Mouse (Mus musculus): Measurements from ENCODE around the gene Nlrp4e. TPM values are rescaled to one million over a fixed set of nuclear protein-coding genes. Genes with fewer than 3 reads are reported as not detected.
"Not testable (repeated sequence)": the region's sequence is repeated elsewhere in the genome, so short reads cannot be mapped to it uniquely, and the experiment has no call there.

The Nlrp4e gene
- polyA plus RNA-seq (2015; fragmentation: Nextera tagmentation; extraction: Ambion mirVana) = not detected in 2 replicates

DNA sequence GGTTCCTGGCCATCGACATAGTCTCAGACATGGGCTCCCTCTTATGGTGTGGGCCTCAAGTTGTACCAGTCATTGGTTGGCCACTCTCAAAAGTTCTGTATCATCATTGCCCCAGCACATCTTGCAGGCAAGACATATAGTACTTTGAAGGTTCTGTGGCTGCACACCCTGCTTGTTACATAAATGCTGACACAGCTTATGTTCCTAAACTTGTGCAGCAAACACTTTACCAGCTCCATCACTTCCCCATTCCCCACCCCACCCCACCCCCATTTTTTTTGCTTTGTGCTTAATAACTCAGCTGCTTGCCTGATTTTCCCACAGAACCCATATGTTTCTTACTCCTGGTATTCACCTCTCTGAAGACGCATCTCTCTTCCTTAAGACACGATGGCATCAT lies at the start of gene Nlrp4e:
Gene Nlrp4e, plus strand, starts transcription at position 301 of the 400 bp plus-strand sequence.
- not testable (repeated sequence) for H3K9me3 ChIP-seq (ENCODE audit: low read length); H3K9ac ChIP-seq (replicated peaks; ENCODE audit: low read length); H3K4me1 ChIP-seq (ENCODE audit: insufficient read depth, low read length); H3K4me2 ChIP-seq (replicated peaks; ENCODE audit: low read depth, low read length); H3K36me3 ChIP-seq (ENCODE audit: insufficient read depth, low read length); H3K27ac ChIP-seq (ENCODE audit: low read length); H3K27me3 ChIP-seq (ENCODE audit: insufficient read depth, low read length); ATAC-seq (ENCODE audit: low FRiP score, low TSS enrichment); H3K4me3 ChIP-seq (ENCODE audit: low read length)
- WGBS = 83% methylated on average over 3 of the region's 3 CpGs

DNA sequence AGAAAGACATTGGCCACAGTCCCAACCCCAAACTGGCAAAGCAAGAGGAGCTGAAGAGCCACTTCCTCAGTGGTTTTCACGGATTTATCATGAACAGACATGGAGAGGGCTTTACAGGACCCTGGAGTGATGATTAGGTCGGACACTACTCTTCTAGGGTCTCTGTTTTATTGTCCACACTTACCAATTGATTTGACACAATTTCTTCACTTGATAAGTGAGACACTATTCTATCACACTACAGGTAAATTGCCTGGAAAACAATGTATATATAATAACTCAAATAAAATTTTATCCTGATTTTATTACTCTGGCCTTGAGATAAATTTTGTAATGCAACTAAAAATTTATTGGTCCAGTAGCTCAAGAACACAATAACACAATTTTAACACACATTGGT lies 49.4 kb upstream of the Nlrp4e start, which contains the start of gene Vmn1r166:
Gene Vmn1r166, minus strand, starts transcription at position 101 of the 400 bp plus-strand sequence.
- H3K4me1 ChIP-seq (ENCODE audit: insufficient read depth, low read length); H3K4me2 ChIP-seq (replicated peaks; ENCODE audit: low read depth, low read length); H3K27ac ChIP-seq (ENCODE audit: low read length); H3K27me3 ChIP-seq (ENCODE audit: insufficient read depth, low read length); H3K4me3 ChIP-seq (ENCODE audit: low read length); H3K36me3 ChIP-seq (ENCODE audit: insufficient read depth, low read length); H3K9me3 ChIP-seq (ENCODE audit: low read length); ATAC-seq (ENCODE audit: low FRiP score, low TSS enrichment); H3K9ac ChIP-seq (replicated peaks; ENCODE audit: low read length): not testable (repeated sequence)
- no CpG with 5 or more reads among the region's 2 CpGs for WGBS

DNA sequence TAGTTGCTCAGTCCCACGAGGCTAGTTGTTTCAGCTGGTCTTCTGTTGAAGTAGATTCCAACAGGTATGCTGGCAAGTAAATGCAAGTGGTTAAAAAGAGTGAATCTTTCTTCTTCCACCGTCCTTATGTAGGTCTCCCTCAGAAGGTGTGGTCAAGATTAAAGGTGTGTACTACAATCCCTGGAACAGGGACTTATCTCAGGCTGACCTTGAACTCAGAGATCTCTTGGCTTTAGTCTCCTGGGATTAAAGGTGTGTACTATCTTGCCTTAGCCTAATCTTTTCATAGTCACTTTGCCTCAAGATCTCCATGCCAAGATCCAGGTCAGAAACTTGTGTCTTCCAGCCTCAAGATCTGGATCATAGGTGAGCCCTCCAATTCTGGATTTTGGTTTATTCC lies 22.2 kb upstream of the Nlrp4e start, which contains the start of gene Gm6902:
Gene Gm6902, minus strand, starts transcription at position 101 of the 400 bp plus-strand sequence.
- not testable (repeated sequence) for H3K9me3 ChIP-seq (ENCODE audit: low read length); H3K9ac ChIP-seq (replicated peaks; ENCODE audit: low read length); H3K4me3 ChIP-seq (ENCODE audit: low read length); H3K4me1 ChIP-seq (ENCODE audit: insufficient read depth, low read length); H3K36me3 ChIP-seq (ENCODE audit: insufficient read depth, low read length); ATAC-seq (ENCODE audit: low FRiP score, low TSS enrichment); H3K27me3 ChIP-seq (ENCODE audit: insufficient read depth, low read length); H3K27ac ChIP-seq (ENCODE audit: low read length); H3K4me2 ChIP-seq (replicated peaks; ENCODE audit: low read depth, low read length)
- WGBS = no CpG with 5 or more reads among the region's 2 CpGs

DNA sequence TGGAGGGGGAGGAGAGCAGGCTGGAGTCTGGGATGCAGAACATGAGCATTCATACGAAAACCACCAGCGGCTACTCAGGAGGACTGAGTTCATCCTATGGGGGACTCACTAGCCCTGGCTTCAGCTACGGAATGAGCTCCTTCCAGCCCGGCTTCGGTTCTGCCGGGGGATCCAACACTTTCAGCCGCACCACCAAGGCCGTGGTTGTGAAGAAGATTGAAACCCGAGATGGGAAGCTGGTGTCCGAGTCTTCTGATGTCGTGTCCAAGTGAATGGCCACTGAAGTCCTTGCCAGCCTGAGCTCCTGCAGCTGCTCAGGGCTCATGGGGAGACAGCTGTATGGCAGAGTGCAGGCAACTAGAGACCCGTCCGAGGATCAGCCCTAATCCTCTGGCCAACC lies 57.3 kb downstream of the Nlrp4e start:
- H3K4me1 ChIP-seq (ENCODE audit: insufficient read depth, low read length); H3K9ac ChIP-seq (replicated peaks; ENCODE audit: low read length); H3K4me3 ChIP-seq (ENCODE audit: low read length); H3K36me3 ChIP-seq (ENCODE audit: insufficient read depth, low read length); H3K27ac ChIP-seq (ENCODE audit: low read length); H3K4me2 ChIP-seq (replicated peaks; ENCODE audit: low read depth, low read length); ATAC-seq (ENCODE audit: low FRiP score, low TSS enrichment); H3K27me3 ChIP-seq (ENCODE audit: insufficient read depth, low read length): not testable (repeated sequence)
- peaks cover 24% of the 10 kb centered on the region for H3K9me3 ChIP-seq (ENCODE audit: low read length)
- 91% methylated on average over 11 of the region's 13 CpGs for WGBS

DNA sequence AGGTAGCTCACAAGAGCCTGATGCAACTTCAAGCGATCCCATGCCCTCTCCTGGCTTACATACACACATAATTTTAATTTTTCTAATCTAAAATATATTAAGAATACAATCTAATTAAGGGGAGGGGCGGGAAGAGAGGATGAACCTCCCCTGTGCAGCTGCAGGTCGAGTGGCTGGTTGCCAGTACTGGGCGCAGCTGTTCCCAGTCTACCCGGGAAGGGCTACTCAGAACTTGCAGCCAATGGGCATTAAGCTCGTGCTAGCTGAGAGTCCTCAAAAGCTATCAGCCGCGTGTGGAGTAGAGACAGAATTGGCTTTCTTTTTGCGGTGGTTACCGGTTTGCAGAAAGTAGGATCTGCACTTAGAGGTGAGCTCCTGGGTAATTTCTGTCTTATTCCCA lies 84.6 kb downstream of the Nlrp4e start, which contains the start of gene Nlrp5:
Gene Nlrp5, plus strand, starts transcription at position 301 of the 400 bp plus-strand sequence.
- WGBS = 69% methylated on average over 10 of the region's 10 CpGs
- no peaks in the 10 kb centered on the region for H3K4me1 ChIP-seq (ENCODE audit: insufficient read depth, low read length)

More for the DNA sequence above, 84.6 kb downstream of the Nlrp4e start, which contains the start of gene Nlrp5:
- Histone ChIP-seq H3K9me3 (ENCODE audit: low read length) (peaks cover 36% of the 10 kb centered on the region), H3K27ac (ENCODE audit: low read length) (no peak within 1 kb of the TSS), H3K4me2 (replicated peaks; ENCODE audit: low read depth, low read length) (no peak within 1 kb of the TSS), H3K9ac (replicated peaks; ENCODE audit: low read length) (no peak within 1 kb of the TSS), H3K27me3 (ENCODE audit: insufficient read depth, low read length) (no peaks in the 10 kb centered on the region), H3K4me3 (ENCODE audit: low read length) (no peak within 1 kb of the TSS), H3K36me3 (ENCODE audit: insufficient read depth, low read length) (no peaks in the 10 kb centered on the region)
- ATAC-seq (ENCODE audit: low FRiP score, low TSS enrichment) = no peak

Small RNA genes lying within 50 kb of the gene (microRNA-seq; reads per million reads assigned to microRNA genes)
- not detected for gene Gm25196

Other genes starting within 250 kb of the Nlrp4e start
- gene Vmn1r163, start 245.7 kb upstream of the Nlrp4e start, polyA plus RNA-seq (2015; fragmentation: Nextera tagmentation; extraction: Ambion mirVana) = not detected in 2 replicates
- not detected in 2 replicates for gene Gm8720, start 233.7 kb upstream of the Nlrp4e start, polyA plus RNA-seq (2015; fragmentation: Nextera tagmentation; extraction: Ambion mirVana)
- not detected in 2 replicates for gene Gm10662, start 156.7 kb upstream of the Nlrp4e start, polyA plus RNA-seq (2015; fragmentation: Nextera tagmentation; extraction: Ambion mirVana)
- not detected in 2 replicates for gene Vmn1r165, start 83.9 kb upstream of the Nlrp4e start, polyA plus RNA-seq (2015; fragmentation: Nextera tagmentation; extraction: Ambion mirVana)
- not detected in 2 replicates for gene Vmn1r166, start 49.5 kb upstream of the Nlrp4e start, polyA plus RNA-seq (2015; fragmentation: Nextera tagmentation; extraction: Ambion mirVana)
- not detected in 2 replicates for gene Gm6902, start 22.3 kb upstream of the Nlrp4e start, polyA plus RNA-seq (2015; fragmentation: Nextera tagmentation; extraction: Ambion mirVana)
- not detected in 2 replicates for gene Nlrp5, start 84.7 kb downstream of the Nlrp4e start, polyA plus RNA-seq (2015; fragmentation: Nextera tagmentation; extraction: Ambion mirVana)
- gene Vmn1r167, start 206.0 kb downstream of the Nlrp4e start, polyA plus RNA-seq (2015; fragmentation: Nextera tagmentation; extraction: Ambion mirVana) = not detected in 2 replicates
- not detected in 2 replicates for gene Vmn1r168, start 238.5 kb downstream of the Nlrp4e start, polyA plus RNA-seq (2015; fragmentation: Nextera tagmentation; extraction: Ambion mirVana)

Data from kidney, embryonic 16.5 days (tissue).